Mouse (Mus musculus): Measurements from ENCODE around the gene Galnt17.
A peak's percentile ranks its signal among the peaks of the same experiment; 100 is the strongest.

The Galnt17 gene

DNA sequence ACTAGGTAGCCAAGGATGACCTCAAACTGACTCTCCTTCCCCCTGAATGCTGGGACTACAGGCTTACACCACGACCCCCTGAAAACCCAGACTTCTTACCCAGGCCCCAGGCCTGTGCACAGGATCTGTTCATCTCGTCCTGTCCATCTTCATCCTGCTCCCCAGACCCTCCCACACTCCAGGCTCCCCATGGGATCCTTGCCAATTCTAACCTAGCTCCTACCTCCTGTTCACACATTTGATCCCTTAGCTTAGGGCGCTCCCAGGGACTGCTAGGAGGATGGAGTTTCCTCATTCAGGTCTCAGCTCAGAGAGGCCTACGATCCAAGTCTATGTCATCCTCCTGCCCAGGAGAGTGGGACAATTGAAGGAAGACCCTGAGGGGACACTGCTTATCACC is 292.2 kb downstream of the Galnt17 start:
- DNase-seq = no peak

- no peak for DNase-seq
These were observed 293.0 kb downstream of the Galnt17 start for GRCm38 (mm10) chr5:131015341-131015740.

DNA sequence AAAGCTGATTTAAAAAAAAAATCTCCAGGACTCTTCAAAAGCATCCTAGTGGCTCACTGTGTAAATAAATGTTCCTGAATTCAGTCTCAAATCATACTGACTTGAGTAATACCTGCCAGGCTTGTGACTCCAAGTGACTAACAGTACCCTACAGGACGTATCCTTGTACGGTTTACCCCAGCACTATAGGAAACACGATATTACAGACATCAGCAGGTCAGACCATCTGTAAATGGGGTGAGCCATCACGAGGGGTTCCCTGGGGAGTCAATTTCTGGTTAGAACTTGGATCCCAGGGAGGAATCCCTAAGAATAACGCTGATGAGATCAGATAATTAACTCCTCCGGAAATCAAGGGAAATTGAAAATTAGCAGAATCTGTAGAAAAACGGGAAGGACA is 294.5 kb downstream of the Galnt17 start:
- DNase-seq = no peak

DNA sequence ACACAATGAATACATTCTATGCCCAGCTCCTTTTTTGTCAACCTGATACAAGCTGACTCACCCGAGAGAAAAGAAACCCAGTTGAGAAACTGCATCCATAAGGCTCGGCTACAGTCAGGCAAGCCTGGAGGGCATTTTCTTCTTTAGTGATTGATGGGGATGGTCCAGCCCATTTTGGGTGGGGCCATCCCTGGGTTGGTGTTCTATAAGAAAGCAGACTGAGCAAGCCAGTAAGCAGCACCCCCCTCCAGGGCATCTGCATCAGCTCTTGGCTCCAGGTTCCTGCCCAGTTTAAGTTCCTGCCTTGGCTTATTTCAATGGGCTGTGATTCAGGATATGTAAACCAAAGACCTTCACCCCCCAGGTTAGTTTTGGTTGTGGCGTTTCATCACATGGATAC is 295.2 kb downstream of the Galnt17 start:
- DNase-seq = no peak

DNA sequence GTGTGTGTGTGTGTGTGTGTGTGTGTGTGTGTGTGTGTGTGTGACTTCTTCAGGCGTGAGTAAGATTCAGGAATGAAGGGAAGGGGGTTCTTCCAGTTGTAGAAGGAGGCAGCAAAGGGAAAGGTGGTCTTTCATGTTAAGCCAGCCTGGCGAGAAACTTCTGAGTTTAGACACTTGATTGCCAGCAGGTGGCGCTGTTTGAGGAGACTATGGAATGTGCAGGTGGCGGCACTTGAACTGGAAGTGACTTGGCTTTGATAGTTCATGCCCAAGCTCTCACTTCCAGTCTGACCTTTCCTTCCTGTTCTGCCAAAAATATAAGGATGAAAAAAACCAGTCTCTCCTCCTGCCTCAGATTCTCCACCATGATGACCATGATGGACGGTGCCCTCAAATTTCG is 298.8 kb downstream of the Galnt17 start:
- DNase-seq = peak; percentile 41

DNA sequence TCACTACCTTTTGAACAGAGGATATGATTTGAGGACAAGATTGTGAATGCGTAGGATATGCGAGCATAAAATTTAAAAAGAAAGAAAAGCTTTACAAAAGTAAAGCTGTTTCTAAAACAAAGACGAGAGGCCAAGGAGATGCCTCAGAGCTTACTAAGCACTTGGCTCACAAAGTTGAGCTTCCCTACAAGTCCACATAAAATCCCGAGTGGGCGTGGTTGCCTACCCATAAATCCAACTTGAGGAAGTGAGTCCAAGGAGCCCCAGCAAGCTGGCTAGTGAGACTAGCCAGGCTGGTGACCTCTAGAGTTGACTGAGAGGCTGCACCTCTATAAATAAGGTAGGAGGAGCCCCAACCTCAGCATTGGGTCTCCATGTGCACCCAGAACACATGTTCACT is 299.8 kb downstream of the Galnt17 start:
- no peak for DNase-seq

DNA sequence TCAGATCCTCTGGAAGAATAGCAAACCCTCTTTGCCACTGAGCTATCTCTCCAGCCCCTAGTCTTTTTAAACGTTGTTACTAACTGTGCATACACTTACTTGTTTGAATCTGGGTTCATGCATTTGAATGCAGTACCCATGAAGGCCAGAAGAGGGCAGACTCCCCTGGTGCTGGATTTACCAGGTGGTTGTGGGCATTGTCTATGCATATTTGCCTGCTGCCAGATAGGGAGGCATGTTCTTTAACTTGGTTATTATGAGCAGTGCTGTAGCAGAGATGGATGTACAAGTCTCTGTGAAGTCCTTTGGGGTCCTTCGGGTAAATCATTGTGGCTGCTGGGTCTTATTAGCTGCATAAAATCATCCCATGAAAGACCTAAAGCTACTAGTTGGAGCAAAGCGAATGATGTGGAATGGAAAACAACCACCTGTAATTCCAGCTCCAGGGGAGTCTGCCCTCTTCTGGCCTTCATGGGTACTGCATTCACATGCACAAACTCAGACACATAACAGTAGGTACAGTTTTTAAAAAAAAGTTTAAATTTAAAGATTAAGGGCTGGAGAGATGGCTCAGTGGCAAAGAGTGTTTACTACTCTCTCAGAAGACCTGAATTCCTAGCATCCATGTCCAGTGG is 300.3 kb downstream of the Galnt17 start:
- DNase-seq = peak; percentile 25

GRCm38 (mm10) chr5:131007198-131007597 is 301.1 kb downstream of the Galnt17 start:
- DNase-seq = peak; percentile 46

DNA sequence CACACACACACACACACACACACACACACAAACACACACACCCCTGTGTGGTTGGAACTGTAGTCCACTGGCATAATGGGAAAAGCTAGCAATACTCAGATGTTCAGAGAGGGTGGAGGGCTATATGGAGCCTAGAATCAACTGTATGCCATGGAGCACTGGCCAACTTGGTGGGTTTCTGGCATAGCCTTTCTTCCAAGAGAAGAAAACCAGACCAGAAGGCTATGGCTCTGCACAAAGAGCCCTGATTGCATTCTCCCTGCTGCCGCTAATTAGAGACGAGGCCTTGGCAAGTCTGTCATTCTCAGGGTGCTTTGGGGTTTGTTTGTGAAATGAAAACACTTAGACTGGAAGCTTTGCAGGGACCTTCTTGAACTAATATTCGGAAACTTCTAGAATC is 301.8 kb downstream of the Galnt17 start:
- no peak for DNase-seq

DNA sequence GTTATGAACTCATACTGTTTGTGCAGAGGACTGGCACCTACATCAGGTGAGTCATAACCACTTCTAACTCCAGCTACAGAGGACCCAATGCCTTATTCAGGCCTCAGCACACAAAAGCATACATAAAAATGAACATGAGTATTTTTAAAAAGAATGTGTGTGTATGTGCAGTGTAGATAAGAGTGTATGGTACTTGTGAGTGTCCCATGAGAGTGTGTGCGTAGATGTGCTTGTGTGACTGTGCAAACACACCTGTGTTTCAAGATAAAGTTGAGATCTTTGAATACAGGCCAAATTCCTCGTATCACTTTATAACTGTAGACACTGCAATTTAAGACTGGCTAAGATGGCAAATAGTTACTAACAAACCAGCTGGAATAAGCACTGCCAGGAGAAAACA is 307.7 kb downstream of the Galnt17 start:
- DNase-seq = no peak

DNA sequence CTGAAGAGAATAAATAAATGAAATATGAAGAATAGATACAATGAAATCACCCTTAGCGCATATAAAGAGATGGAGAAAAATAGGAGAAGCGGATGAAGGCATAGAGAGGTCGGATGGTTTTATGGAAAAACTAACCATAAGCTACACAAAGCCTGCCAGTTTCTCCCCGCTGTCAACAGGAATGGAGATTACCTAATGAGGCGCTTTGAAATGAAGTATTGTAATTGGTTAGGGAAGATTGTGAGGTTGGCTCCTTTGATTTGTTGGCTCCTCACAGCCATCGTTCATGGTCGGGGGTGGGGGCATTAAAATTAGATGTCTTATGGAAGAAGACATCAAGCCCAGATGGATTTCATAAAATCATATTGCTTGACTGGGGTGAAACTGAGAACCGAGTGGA is 329.0 kb downstream of the Galnt17 start:
- no peak for DNase-seq

DNA sequence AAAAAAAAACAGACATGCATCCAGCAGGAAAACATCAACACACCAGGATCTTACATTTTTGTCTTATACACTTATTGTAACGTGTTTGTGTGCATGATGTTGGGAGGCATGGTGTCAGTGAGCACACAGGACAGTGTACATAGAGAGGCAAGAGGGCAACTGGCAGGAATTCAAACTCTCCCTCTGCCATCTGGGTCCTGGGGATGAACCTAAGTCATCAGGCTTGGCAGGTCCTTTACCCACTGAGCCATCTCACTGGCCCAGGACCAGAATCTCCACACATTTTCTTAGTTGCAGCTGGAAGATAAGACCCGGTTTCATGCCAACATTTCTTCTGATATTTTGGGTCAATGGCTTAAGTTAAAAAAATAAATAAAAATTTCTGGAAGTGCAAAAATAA is 329.4 kb downstream of the Galnt17 start:
- no peak for DNase-seq

- DNase-seq = no peak
These were observed 330.3 kb downstream of the Galnt17 start for GRCm38 (mm10) chr5:130977999-130978398.

- DNase-seq = no peak
These were observed 355.9 kb downstream of the Galnt17 start for GRCm38 (mm10) chr5:130952361-130952760.

GRCm38 (mm10) chr5:130950894-130951400 is 357.4 kb downstream of the Galnt17 start:
- peak; percentile 21 for DNase-seq

DNA sequence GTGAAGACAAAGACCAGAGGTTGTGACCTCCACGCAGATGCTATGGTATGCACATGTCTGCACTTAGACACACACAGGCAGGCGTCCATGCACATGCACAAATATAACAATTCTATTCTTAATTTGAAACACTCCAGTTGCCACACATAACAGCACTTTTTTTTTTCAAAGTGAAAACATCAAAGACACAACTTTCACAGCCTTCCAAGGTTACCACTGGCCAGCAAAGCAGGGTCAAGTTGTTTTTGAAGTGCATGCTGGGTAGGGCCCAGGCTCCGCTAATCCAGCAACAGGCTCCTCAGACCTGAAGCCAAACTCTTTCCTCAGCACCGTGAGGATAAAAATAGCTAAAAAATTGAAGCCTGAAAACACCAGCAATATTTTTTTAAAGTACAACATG is 357.9 kb downstream of the Galnt17 start:
- DNase-seq = no peak

DNA sequence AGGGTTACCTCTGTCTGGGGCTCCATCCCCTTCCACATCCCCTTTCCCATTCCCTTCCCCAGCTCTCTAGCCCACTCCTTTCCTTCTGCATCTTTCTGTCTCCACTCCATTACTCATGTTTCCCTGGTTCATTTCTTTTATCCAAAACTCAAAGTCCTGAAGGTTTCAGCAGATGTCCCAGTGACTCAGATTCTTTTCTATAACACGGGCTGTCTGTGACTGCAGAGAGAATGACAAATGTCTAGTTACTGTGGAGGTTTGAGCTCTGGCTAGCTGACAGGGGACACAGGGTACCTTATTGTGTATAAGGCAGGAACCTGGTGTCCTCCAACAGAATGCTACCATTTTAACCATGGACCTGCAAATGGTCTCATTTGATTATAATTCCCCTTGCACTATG is 358.6 kb downstream of the Galnt17 start:
- no peak for DNase-seq

DNA sequence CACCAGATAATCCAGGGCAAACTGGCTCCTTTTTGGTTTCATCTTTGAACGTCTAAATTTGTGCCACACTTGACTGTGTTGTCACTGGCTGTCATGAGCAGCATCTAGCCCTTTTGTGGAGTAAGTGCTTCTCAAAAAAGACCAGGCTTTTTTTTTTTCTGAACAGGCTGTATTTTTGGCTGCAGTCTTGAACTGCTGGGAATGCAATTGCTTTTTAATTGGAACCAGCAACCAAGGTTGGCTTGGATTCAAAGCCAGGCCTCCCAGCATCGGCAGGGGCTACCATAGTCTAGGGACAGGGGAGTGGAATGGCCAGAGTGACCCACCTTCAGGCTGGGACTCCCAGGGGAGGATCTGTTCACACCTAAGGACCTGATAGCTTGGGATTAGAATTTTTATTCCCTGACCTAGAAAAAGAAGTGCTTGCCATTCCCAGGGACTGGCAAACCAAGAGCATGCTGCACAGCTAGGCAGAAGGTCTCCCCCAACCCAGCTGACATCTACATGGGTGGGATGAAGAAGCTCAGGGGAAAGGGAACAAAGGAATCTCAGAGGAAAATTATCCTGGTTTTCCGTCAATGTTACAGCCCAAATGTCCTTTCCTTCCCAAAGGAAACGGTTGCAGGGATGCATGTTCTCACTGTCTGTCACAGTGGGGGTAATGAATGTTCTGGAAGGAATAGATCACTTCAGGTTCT is 369.2 kb downstream of the Galnt17 start:
- peak; percentile 19 for DNase-seq

DNA sequence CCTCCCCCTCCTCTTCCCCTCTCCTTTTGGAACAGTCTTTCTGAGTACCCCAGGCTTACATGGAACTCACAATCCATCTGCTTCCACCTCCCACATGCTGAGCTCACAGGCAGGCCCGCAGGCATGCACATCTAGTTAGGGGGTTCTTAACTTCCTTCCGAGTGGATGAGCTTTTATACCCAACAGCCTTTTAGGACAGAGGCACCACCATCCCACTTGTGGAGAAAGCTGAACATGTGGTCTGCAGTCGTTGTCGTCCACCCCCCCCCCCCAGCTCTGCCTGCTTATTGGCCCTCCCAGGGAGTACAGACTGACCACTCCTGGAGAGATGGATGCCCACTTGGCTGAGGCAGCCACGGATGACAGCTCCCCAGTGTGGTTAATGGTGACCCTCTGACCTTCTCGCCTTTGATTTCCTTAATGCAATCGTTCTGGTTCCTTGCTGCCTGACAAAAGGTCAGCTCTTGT is 370.0 kb downstream of the Galnt17 start:
- DNase-seq = no peak

GRCm38 (mm10) chr5:130930999-130931398 is 377.3 kb downstream of the Galnt17 start:
- DNase-seq = no peak

GRCm38 (mm10) chr5:130927794-130928149 is 380.5 kb downstream of the Galnt17 start:
- DNase-seq = no peak

GRCm38 (mm10) chr5:130927138-130927793 is 381.0 kb downstream of the Galnt17 start:
- no peak for DNase-seq

DNA sequence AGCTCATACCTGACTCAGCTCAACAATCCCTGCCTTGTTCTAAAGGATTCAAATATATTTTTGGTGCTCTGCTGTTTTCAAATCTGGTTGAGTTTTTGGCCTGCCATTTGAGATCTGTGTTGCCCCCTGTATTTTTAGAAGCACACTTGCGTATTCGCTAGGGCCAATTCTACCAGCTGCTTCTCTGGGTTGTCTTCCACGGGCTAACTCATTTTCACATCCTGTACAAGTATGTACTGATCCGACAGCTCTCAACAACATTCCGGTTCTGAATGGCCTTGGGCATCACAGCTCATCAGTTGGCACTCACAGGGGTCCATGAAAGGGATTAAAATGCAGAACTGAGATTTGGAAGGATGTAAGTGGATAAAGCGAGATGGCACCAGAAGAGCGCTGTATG is 382.6 kb downstream of the Galnt17 start:
- DNase-seq = no peak

- DNase-seq = no peak
These were observed 384.0 kb downstream of the Galnt17 start for GRCm38 (mm10) chr5:130924245-130924827.

Data from right cerebral cortex, postnatal 14 days (tissue).